Mouse (Mus musculus): ENCODE measurements around the gene Rbm8a. TPM values are rescaled to one million over a fixed set of nuclear protein-coding genes. Genes with fewer than 3 reads are reported as not detected.
"Not testable (repeated sequence)": the region's sequence is repeated elsewhere in the genome, so short reads cannot be mapped to it uniquely, and the experiment has no call there.

The Rbm8a gene
- polyA plus RNA-seq, 1 experiment from 2014 or later: 75.5 TPM

- no peaks in the 10 kb centered on the region for H3K36me3 ChIP-seq (ENCODE audit: control insufficient read depth, insufficient read depth, low read length)
- peak; percentile 90 for ATAC-seq (ENCODE audit: low FRiP score, low TSS enrichment)
- H3K9me3 ChIP-seq (ENCODE audit: control insufficient read depth, low read length): no peaks in the 10 kb centered on the region
- peak within 1 kb of the TSS; percentile 72 for H3K9ac ChIP-seq (ENCODE audit: low read length)
- DNase-seq (ENCODE audit: low spot score): peak; percentile 88
- H3K27me3 ChIP-seq (ENCODE audit: control insufficient read depth, insufficient read depth, low read length): no peaks in the 10 kb centered on the region
- TF ChIP-seq EP300 (optimal IDR thresholded peaks at IDR 0.05) (no peak), CTCF (IDR thresholded peaks at IDR 0.05; ENCODE audit: low read depth) (no peak)
- H3K4me3 ChIP-seq (ENCODE audit: low read depth, low read length): peak within 1 kb of the TSS; percentile 61
- peak within 1 kb of the TSS; percentile 69 for H3K4me2 ChIP-seq (replicated peaks; ENCODE audit: low read depth)
- 1% methylated on average over 25 of the region's 27 CpGs for WGBS
- 0 out of 2 replicates have a peak, but pooled peaks cover 3% of the 10 kb centered on the region for H3K4me1 ChIP-seq (replicated peaks; ENCODE audit: control insufficient read depth, insufficient read depth)
- H3K27ac ChIP-seq (replicated peaks): peak within 1 kb of the TSS; percentile 97
Measured at GRCm38 (mm10) chr3:96600639-96601250, 29.0 kb upstream of the Rbm8a start, which contains the start of gene Lix1l. Gene Lix1l (plus strand): TSS chr3:96601149.

GRCm38 (mm10) chr3:96601251-96601787 is 28.4 kb upstream of the Rbm8a start:
- WGBS: under 1% methylated on average over 30 of the region's 40 CpGs

GRCm38 (mm10) chr3:96601941-96602703 is 27.6 kb upstream of the Rbm8a start:
- 30% methylated on average over 10 of the region's 10 CpGs for WGBS
- Histone ChIP-seq H3K4me3 (ENCODE audit: low read depth, low read length) (peak overlapping the region; percentile 61), H3K27ac (replicated peaks) (peak overlapping the region; percentile 97), H3K9me3 (ENCODE audit: control insufficient read depth, low read length) (no peaks in the 10 kb centered on the region), H3K9ac (ENCODE audit: low read length) (peak overlapping the region; percentile 72), H3K36me3 (ENCODE audit: control insufficient read depth, insufficient read depth, low read length) (no peaks in the 10 kb centered on the region), H3K4me1 (replicated peaks; ENCODE audit: control insufficient read depth, insufficient read depth) (0 out of 2 replicates have a peak, but pooled peaks cover 3% of the 10 kb centered on the region), H3K4me2 (replicated peaks; ENCODE audit: low read depth) (peak overlapping the region; percentile 69), H3K27me3 (ENCODE audit: control insufficient read depth, insufficient read depth, low read length) (no peaks in the 10 kb centered on the region)
- ATAC-seq (ENCODE audit: low FRiP score, low TSS enrichment): no peak
- DNase-seq (ENCODE audit: low spot score): no peak
- TF ChIP-seq CTCF (IDR thresholded peaks at IDR 0.05; ENCODE audit: low read depth): peak; percentile 7; the same call in 1 of the 2 replicates
- TF ChIP-seq EP300 (optimal IDR thresholded peaks at IDR 0.05): no peak

More at GRCm38 (mm10) chr3:96601251-96601787, 28.4 kb upstream of the Rbm8a start:
- no peaks in the 10 kb centered on the region for H3K27me3 ChIP-seq (ENCODE audit: control insufficient read depth, insufficient read depth, low read length)
- H3K9me3 ChIP-seq (ENCODE audit: control insufficient read depth, low read length): no peaks in the 10 kb centered on the region
- TF ChIP-seq EP300 (optimal IDR thresholded peaks at IDR 0.05) (no peak), CTCF (IDR thresholded peaks at IDR 0.05; ENCODE audit: low read depth) (no peak)
- no peaks in the 10 kb centered on the region for H3K36me3 ChIP-seq (ENCODE audit: control insufficient read depth, insufficient read depth, low read length)
- peak; percentile 60 for DNase-seq (ENCODE audit: low spot score)
- peak overlapping the region; percentile 61 for H3K4me3 ChIP-seq (ENCODE audit: low read depth, low read length)
- peak overlapping the region; percentile 97 for H3K27ac ChIP-seq (replicated peaks)
- 0 out of 2 replicates have a peak, but pooled peaks cover 3% of the 10 kb centered on the region for H3K4me1 ChIP-seq (replicated peaks; ENCODE audit: control insufficient read depth, insufficient read depth)
- H3K9ac ChIP-seq (ENCODE audit: low read length): peak overlapping the region; percentile 72
- peak; percentile 62 for ATAC-seq (ENCODE audit: low FRiP score, low TSS enrichment)
- peak overlapping the region; percentile 69 for H3K4me2 ChIP-seq (replicated peaks; ENCODE audit: low read depth)

- WGBS: 17% methylated on average over 5 of the region's 5 CpGs
- TF ChIP-seq EP300 (optimal IDR thresholded peaks at IDR 0.05): no peak
- no peak for TF ChIP-seq CTCF (IDR thresholded peaks at IDR 0.05; ENCODE audit: low read depth)
- peak overlapping the region; percentile 97 for H3K27ac ChIP-seq (replicated peaks)
- no peak for ATAC-seq (ENCODE audit: low FRiP score, low TSS enrichment)
- peak overlapping the region; percentile 47; the same call in 1 of the 2 replicates for H3K9ac ChIP-seq (ENCODE audit: low read length)
- no peaks in the 10 kb centered on the region for H3K36me3 ChIP-seq (ENCODE audit: control insufficient read depth, insufficient read depth, low read length)
- no peak for DNase-seq (ENCODE audit: low spot score)
- peak overlapping the region; percentile 61 for H3K4me3 ChIP-seq (ENCODE audit: low read depth, low read length)
- no peaks in the 10 kb centered on the region for H3K27me3 ChIP-seq (ENCODE audit: control insufficient read depth, insufficient read depth, low read length)
- no peaks in the 10 kb centered on the region for H3K9me3 ChIP-seq (ENCODE audit: control insufficient read depth, low read length)
- H3K4me2 ChIP-seq (replicated peaks; ENCODE audit: low read depth): peak overlapping the region; percentile 69
- 0 out of 2 replicates have a peak, but pooled peaks cover 3% of the 10 kb centered on the region for H3K4me1 ChIP-seq (replicated peaks; ENCODE audit: control insufficient read depth, insufficient read depth)
Measured at GRCm38 (mm10) chr3:96602704-96603084, 27.0 kb upstream of the Rbm8a start.

- ATAC-seq (ENCODE audit: low FRiP score, low TSS enrichment) (no peak), DNase-seq (ENCODE audit: low spot score) (no peak)
- TF ChIP-seq EP300 (optimal IDR thresholded peaks at IDR 0.05) (no peak), CTCF (IDR thresholded peaks at IDR 0.05; ENCODE audit: low read depth) (no peak)
- Histone ChIP-seq H3K36me3 (ENCODE audit: control insufficient read depth, insufficient read depth, low read length) (no peaks in the 10 kb centered on the region), H3K4me3 (ENCODE audit: low read depth, low read length) (0 out of 2 replicates have a peak overlapping the region, but pooled peaks have one; percentile 61), H3K27ac (replicated peaks) (peak overlapping the region; percentile 97), H3K4me1 (replicated peaks; ENCODE audit: control insufficient read depth, insufficient read depth) (no peaks in the 10 kb centered on the region), H3K27me3 (ENCODE audit: control insufficient read depth, insufficient read depth, low read length) (no peaks in the 10 kb centered on the region), H3K4me2 (replicated peaks; ENCODE audit: low read depth) (peak overlapping the region; percentile 69; the same call in 1 of the 2 replicates), H3K9me3 (ENCODE audit: control insufficient read depth, low read length) (no peaks in the 10 kb centered on the region), H3K9ac (ENCODE audit: low read length) (no peak overlapping the region)
- 43% methylated on average over 5 of the region's 5 CpGs for WGBS
Measured at GRCm38 (mm10) chr3:96603311-96603710, 26.4 kb upstream of the Rbm8a start.

- H3K4me2 ChIP-seq (replicated peaks; ENCODE audit: low read depth); DNase-seq (ENCODE audit: low spot score); H3K27ac ChIP-seq (replicated peaks); H3K9me3 ChIP-seq (ENCODE audit: control insufficient read depth, low read length); H3K36me3 ChIP-seq (ENCODE audit: control insufficient read depth, insufficient read depth, low read length); ATAC-seq (ENCODE audit: low FRiP score, low TSS enrichment); H3K4me1 ChIP-seq (replicated peaks; ENCODE audit: control insufficient read depth, insufficient read depth); H3K27me3 ChIP-seq (ENCODE audit: control insufficient read depth, insufficient read depth, low read length); H3K9ac ChIP-seq (ENCODE audit: low read length); H3K4me3 ChIP-seq (ENCODE audit: low read depth, low read length): not testable (repeated sequence)
- WGBS: 87% methylated on average over 3 of the region's 4 CpGs
Measured at GRCm38 (mm10) chr3:96606007-96606406, 23.7 kb upstream of the Rbm8a start.
